Mouse (Mus musculus) C2C12 (cell line): Measurements from ENCODE around the gene Zfpl1. TPM values are rescaled to one million over a fixed set of nuclear protein-coding genes. Genes with fewer than 3 reads are reported as not detected.

Source experiments
- H3K27me3 ChIP-seq: one replicate; pipeline ENCODE4 v1.6.1; 2011; ENCODE audit not compliant: control insufficient read depth, insufficient read depth, insufficient read length
- H3K36me3 ChIP-seq: one replicate; pipeline ENCODE4 v1.6.1; 2011; ENCODE audit not compliant: control insufficient read depth, insufficient read depth
- H3K4me3 ChIP-seq: one replicate; pipeline ENCODE4 v1.5.1; 2011; ENCODE audit warnings: mild to moderate bottlenecking, control low read depth; ENCODE audit not compliant: poor library complexity, insufficient read depth, severe bottlenecking
- H3K79me2 ChIP-seq: one replicate; pipeline ENCODE4 v1.6.1; 2011; ENCODE audit not compliant: control insufficient read depth, insufficient read depth
- H3K79me3 ChIP-seq: one replicate; pipeline ENCODE4 v1.6.1; 2011; ENCODE audit warnings: low read depth, control low read depth
- H3ac ChIP-seq: one replicate; pipeline ENCODE3; 2011; ENCODE audit warnings: low read depth; ENCODE audit not compliant: control insufficient read depth, insufficient read length
- CEBPB ChIP-seq: IDR thresholded peaks from one replicate; pipeline ENCODE4 v1.6.1; 2011; ENCODE audit warnings: low read depth, mild to moderate bottlenecking, control low read depth, moderate library complexity
- CTCF ChIP-seq: IDR thresholded peaks from one replicate; pipeline ENCODE4 v1.5.1; 2011; ENCODE audit not compliant: control insufficient read depth, insufficient read depth, insufficient read length
- FOSL1 ChIP-seq: IDR thresholded peaks from one replicate; pipeline ENCODE4 v1.8.0; 2011; ENCODE audit warnings: mild to moderate bottlenecking, low read length; ENCODE audit not compliant: poor library complexity, insufficient read depth, severe bottlenecking
- MAX ChIP-seq: IDR thresholded peaks from one replicate; pipeline ENCODE4 v1.6.1; 2011; ENCODE audit warnings: mild to moderate bottlenecking, control low read depth
- MYOD1 ChIP-seq: IDR thresholded peaks from one replicate; pipeline ENCODE4 v1.6.1; 2011; ENCODE audit warnings: low read depth; ENCODE audit not compliant: control insufficient read depth, insufficient read length
- MYOG ChIP-seq: IDR thresholded peaks from one replicate; pipeline ENCODE4 v1.6.1; 2011; ENCODE audit not compliant: control insufficient read depth, insufficient read length; ENCODE audit errors: extremely low read depth
- USF1 ChIP-seq: IDR thresholded peaks from one replicate; pipeline ENCODE4 v1.6.1; 2011; ENCODE audit warnings: low read depth, mild to moderate bottlenecking, control low read depth, moderate library complexity
- polyA plus RNA-seq: library from polyadenylated mRNA; unstranded; fragments of >200 nt; fragmentation: generic; extraction: Trizol; gene quantifications from one replicate; pipeline ENCODE4 v1.2.1, GENCODE M21; 2012; ENCODE audit warnings: missing spikeins

The Zfpl1 gene
- polyA plus RNA-seq, 1 experiment, result 59.7 TPM

DNA sequence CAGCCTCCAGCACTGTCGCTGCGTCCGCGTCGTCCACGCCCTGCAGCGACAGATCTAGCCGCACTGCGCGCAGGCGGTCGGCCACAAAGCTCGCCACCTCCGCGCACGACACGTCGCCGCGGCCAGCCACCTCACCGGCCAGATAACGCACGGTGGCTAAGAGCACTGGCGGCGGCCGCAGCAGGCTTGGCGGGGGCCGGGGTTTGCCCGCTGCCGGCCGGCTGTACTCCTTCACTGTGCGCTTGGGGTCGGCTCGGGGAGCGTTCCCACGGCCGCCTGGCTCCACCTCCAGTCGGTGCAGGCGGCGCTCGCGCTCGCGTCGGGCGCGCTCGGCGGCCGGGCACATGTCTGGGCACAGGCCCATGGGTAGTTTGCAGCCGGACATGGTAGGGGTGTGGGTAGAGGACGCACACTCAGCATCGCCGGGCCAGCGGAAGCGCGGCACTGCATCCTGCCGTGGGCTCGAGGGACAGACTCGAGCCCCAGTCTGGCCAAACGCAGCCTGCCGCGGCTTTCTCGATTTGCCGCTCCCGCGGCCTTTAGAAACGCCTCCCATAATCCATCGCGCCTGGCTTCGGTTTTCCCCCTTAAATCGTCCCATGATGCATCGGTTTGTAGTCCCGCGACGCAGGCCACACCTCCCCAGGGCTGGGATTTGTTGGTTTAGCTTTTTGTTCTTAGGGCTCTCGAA is 33.4 kb upstream of the Zfpl1 start, which contains the start of gene Sac3d1:
Gene Sac3d1, minus strand, starts transcription at position 665 of the 691 bp plus-strand sequence.
- H3K36me3 ChIP-seq, result peaks cover 22% of the 10 kb centered on the region
- peaks cover 16% of the 10 kb centered on the region for H3K79me3 ChIP-seq
- peak within 1 kb of the TSS; percentile 74 for H3K4me3 ChIP-seq
- H3ac ChIP-seq, result peak within 1 kb of the TSS; percentile 95
- H3K79me2 ChIP-seq, result peaks cover 27% of the 10 kb centered on the region
- H3K27me3 ChIP-seq, result no peaks in the 10 kb centered on the region
- no peak for TF ChIP-seq MYOG
- TF ChIP-seq CTCF, result no peak
- peak; percentile 67 for TF ChIP-seq MAX
- TF ChIP-seq USF1, result no peak
- no peak for TF ChIP-seq CEBPB

DNA sequence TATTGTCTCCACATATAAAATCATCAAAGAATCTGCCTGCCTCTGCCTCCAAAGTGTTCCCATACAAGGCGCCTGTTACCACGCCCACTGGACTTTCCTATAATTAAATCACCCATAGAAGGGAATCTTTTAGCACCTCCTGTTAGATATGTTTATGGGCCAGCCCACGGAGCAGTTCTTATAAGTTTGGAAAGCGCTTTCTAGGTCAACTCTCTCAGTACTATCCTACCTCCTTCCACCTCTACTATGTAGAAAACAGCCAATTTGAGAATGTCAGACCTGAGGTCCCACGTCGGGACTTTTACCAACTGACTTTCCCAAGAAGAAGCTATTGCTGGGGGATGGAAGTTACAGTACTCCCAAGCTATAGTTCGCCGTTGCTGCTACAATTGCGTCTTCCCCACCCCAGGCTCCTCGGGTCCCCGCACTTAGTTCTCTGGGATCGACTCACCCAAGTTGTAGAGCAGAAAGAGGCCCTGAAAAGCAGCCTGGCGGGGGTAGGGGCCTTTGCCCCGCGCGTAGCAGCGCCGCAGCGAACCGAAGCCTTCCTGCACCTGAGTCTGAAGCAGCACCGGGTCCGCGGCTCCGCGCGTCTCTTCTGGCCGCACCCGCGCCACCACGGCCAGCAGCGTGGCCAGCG is 32.7 kb upstream of the Zfpl1 start:
- Histone ChIP-seq H3K79me3 (peaks cover 16% of the 10 kb centered on the region), H3ac (peak overlapping the region; percentile 95), H3K36me3 (peaks cover 22% of the 10 kb centered on the region), H3K79me2 (peaks cover 27% of the 10 kb centered on the region), H3K4me3 (peak overlapping the region; percentile 74), H3K27me3 (no peaks in the 10 kb centered on the region)
- TF ChIP-seq USF1 (no peak), FOSL1 (no peak), MAX (no peak), CTCF (no peak), MYOG (no peak), MYOD1 (no peak), CEBPB (no peak)

DNA sequence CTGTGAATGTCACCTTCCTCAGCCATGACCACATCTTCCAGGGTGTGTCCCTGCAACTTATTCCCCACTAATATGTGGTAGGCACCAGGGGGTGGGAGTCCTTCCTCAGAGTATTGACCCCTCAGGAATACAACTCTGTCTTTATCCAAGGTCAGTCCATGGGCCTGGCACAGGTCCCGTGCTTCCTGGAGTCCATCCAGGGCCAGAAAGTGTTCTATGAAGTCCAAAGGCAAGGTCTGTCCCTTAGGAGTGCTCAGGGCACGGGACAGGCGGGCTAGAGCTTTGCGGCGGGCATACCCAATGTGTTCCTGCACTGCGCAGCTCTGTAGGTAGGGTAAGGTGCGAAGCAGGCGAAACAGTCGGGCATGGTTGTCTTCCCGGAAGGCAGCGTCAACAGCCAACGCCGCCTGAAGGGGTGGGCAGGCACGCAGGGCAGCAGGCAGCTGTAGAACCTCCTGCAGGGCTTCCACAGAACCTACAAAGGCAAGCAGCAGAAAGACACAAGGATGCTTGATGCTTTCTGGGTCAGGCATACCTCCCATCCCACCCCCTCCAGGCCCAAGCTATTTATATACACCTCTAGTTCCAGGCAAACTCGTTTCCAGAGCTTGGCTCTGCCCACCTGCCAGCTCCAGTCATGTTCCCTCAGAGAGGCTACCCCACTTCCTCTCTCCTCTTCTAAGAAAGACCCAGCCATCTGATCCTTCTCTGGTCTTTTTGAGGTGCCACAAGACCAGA is 31.5 kb upstream of the Zfpl1 start:
- Histone ChIP-seq H3K79me2 (peaks cover 27% of the 10 kb centered on the region), H3K4me3 (peak overlapping the region; percentile 74), H3ac (no peak overlapping the region), H3K79me3 (peaks cover 16% of the 10 kb centered on the region), H3K27me3 (no peaks in the 10 kb centered on the region), H3K36me3 (peaks cover 22% of the 10 kb centered on the region)
- TF ChIP-seq MAX, result no peak
- no peak for TF ChIP-seq MYOG
- TF ChIP-seq FOSL1, result no peak
- TF ChIP-seq CTCF, result no peak
- TF ChIP-seq CEBPB, result no peak
- TF ChIP-seq USF1, result no peak
- TF ChIP-seq MYOD1, result no peak

DNA sequence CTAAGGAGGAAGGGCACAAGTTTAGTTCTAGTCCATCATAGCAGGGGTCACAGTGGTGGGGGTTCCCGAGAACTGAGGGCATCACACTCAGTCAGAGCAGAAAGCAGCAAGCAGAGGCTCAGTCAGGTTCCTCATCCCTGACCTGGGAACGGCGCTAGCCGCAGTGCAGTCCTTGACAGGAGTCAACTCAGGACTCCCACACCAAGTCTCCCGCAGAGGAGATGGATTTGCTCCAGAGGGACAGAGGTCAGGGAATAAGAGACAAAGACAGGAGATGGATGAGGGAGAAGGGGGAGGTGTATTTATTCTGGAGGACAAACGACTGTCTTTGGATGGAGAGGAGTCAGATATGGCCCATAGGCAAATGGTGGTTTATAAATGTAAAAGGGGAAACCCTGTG is 28.4 kb upstream of the Zfpl1 start:
- Histone ChIP-seq H3K79me3 (peaks cover 16% of the 10 kb centered on the region), H3K36me3 (peaks cover 22% of the 10 kb centered on the region), H3ac (no peak overlapping the region), H3K79me2 (peaks cover 27% of the 10 kb centered on the region), H3K27me3 (no peaks in the 10 kb centered on the region), H3K4me3 (no peak overlapping the region)
- TF ChIP-seq CTCF, result no peak
- no peak for TF ChIP-seq CEBPB
- no peak for TF ChIP-seq MYOD1
- TF ChIP-seq MYOG, result no peak
- no peak for TF ChIP-seq FOSL1
- TF ChIP-seq MAX, result no peak
- no peak for TF ChIP-seq USF1

DNA sequence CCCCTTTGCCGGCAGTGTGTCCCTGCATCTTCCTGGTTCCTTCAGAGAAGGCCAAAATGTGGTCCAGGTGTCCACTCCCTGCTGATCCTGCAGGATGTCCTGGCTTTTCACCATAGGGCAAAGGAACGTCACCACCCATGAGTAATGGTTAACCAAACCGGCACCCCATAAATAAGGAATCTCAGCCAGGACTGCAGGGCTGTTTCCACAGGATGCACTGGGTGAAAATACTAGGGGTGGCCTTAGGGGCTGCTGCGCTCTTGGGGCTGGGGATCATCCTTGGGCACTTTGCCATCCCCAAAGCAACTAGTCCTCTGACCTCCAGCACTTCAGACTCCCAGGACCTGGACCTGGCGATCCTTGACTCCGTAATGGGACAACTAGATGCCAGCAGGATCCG is 20.8 kb upstream of the Zfpl1 start, which contains the start of gene Naaladl1:
Gene Naaladl1, plus strand, starts transcription at position 197 of the 400 bp plus-strand sequence.
- no peaks in the 10 kb centered on the region for H3K36me3 ChIP-seq
- H3K4me3 ChIP-seq, result no peak within 1 kb of the TSS
- no peaks in the 10 kb centered on the region for H3K27me3 ChIP-seq
- no peaks in the 10 kb centered on the region for H3K79me2 ChIP-seq
- H3ac ChIP-seq, result no peak within 1 kb of the TSS
- H3K79me3 ChIP-seq, result no peaks in the 10 kb centered on the region
- TF ChIP-seq FOSL1 (no peak), MYOG (no peak), MAX (no peak), MYOD1 (no peak), CEBPB (no peak), CTCF (no peak), USF1 (no peak)
